Mouse (Mus musculus) cerebellum, adult 2 months (tissue): Measurements from ENCODE around the gene Dclk2.

ENCODE experiments used
- CTCF ChIP-seq: fragments of 200-500 bp; IDR thresholded peaks from 2 replicates; pipeline ENCODE4 v1.5.1; 2011; ENCODE audit warnings: low read depth, mild to moderate bottlenecking, control low read depth, low read length, moderate library complexity, borderline replicate concordance; ENCODE audit not compliant: insufficient read depth
- POLR2A ChIP-seq: fragments of 200-500 bp; IDR thresholded peaks from 2 replicates; pipeline ENCODE4 v1.6.1; 2011; ENCODE audit warnings: low read length, control low read depth, borderline replicate concordance; ENCODE audit not compliant: insufficient read depth

- TF ChIP-seq POLR2A (no peak), CTCF (no peak)
Observed at GRCm38 (mm10) chr3:86738831-86739230, 181.8 kb downstream of the Dclk2 start.
